Mouse (Mus musculus): ENCODE results near the gene Pir. TPM values are rescaled to one million over a fixed set of nuclear protein-coding genes. Genes with fewer than 3 reads are reported as not detected.
A peak's percentile ranks its signal among the peaks of the same experiment; 100 is the strongest.

The Pir gene
- total RNA-seq, 4 experiments from 2014 or later: 4.8 to 11.3 (median 6.8) TPM

- DNase-seq: no peak
These were observed 69.4 kb downstream of the Pir start for GRCm38 (mm10) chrX:164338591-164338990.

GRCm38 (mm10) chrX:164345359-164345938 is 76.3 kb downstream of the Pir start:
- DNase-seq: no peak

- no peak for DNase-seq
These were observed 79.8 kb downstream of the Pir start for GRCm38 (mm10) chrX:164348937-164349336.

- no peak for DNase-seq
These were observed 96.1 kb downstream of the Pir start for GRCm38 (mm10) chrX:164365153-164365865.

DNA sequence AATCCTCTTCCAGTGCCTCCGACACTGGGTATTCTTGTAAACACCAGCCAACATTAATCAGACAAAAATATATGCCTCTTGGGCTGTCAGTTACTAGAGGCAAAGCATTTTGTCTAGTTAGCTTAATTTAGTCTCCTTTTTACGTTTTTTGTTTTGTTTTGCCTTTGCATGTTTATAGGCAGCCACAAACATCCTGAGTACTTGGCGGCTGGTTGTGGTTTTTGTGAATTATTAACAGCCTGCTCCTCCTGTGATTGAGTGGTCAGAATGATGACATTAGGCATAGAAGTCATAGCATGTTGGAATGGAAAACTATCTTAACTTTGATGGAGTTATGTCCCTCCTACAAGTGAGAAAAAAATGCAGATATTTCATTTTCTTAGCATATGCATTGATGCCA is 101.4 kb downstream of the Pir start:
- DNase-seq: no peak

DNA sequence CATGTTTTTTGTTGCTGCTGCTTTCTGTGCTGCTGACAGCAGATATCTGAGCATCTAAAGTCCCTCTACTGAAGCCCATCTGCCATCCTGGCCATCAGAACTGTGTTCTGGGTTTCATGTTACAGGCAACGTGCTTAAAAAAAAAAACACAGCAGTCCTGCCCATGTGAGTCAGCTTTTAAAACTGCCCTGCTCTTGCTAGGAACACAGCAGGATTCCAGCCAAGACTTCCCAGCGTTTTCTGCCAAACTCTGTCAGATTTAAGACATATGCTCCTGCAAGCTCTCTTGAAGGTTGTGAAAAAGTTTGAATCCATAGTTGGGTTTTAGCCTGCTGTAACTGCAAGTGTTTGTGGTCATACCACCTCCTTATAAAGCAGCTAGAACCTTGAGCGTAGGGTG is 103.9 kb downstream of the Pir start, which contains the start of gene Vegfd:
Vegfd (plus strand) TSS at position 298 of the 400 bp plus-strand sequence.
- peak; percentile 54 for DNase-seq

- DNase-seq: no peak
These were observed 105.4 kb downstream of the Pir start for GRCm38 (mm10) chrX:164374586-164374985.

DNA sequence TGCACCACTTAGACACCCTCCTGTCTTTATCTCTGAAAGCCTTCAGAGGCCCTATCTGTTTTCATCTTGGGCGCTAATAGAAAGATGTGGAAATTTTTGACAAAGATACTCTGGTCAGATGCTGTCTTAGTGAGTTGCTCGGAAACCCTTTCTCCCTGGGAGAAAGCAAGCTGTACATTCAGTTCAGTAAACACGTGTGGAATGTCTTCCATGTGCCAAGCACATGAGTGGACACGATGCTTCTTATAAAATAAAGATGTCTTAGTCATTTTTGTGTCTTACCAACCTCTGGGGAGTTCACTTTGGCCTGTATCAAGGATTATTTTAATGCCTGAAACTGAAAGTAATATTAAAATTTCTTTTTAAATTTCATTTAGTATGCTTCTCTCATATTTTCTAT is 110.5 kb downstream of the Pir start:
- no peak for DNase-seq

DNA sequence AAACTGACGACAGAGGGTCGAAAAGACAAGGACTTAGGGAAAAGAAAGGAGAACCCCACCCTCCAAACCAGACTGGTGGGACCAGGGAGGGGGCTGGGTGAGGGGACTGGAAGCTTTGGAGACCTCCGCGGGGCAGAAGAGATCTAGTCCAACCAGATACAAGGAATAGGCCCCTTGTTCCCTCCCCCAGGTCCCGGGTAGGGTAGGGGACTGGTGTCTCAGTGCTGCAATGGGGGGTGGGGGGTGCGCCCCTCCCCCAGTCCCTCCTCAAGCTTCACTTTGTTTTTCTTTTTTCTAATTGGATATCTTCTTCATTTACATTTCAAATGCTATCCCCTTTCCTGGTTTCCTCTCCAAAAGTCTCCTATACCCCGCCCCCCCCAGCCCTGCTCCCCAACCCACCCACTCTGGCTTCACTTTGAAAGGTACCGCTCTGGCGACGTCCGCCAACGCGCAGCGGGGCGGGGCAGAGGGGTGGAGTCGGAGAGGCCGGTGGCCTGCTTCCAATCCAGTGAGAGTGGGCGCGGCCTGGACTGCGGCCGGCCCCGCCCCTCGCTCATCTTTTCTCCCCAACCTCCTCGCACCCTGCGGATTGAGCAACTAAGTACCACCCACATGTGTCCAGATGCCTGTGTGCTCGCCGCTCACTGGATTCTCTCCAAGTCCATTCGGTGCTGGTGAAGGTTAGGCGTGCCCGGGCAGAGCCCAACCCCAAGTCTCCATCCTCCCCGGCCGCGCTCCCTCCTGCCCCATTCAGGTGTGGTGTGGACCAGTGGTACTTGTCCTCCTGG is 112.6 kb downstream of the Pir start:
- peak; percentile 79 for DNase-seq

DNA sequence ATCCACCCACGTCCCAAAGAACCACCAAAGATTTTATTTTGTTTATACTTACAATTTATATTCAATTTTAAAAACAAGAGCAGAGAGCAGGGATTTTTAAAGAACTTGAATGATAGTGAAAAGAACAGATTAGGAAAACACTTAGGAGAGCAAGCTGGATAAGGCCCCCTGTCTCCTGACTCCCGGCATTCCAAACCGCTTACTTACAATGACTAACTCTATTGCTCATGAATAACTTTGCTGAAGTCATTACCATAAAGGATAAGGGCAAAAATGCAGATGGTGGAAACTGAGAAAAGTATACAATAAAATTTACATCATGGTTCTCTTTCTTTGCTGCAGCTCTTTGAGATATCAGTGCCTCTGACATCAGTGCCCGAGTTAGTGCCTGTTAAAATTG is 124.9 kb downstream of the Pir start:
- no peak for DNase-seq

- no peak for DNase-seq
These were observed 129.3 kb downstream of the Pir start for GRCm38 (mm10) chrX:164398456-164398855.

- no peak for DNase-seq
These were observed 136.0 kb downstream of the Pir start for GRCm38 (mm10) chrX:164405080-164405649.

GRCm38 (mm10) chrX:164406133-164407022 is 137.2 kb downstream of the Pir start:
- DNase-seq: no peak

- DNase-seq: no peak
These were observed 139.2 kb downstream of the Pir start for GRCm38 (mm10) chrX:164408301-164408927.

GRCm38 (mm10) chrX:164410562-164410961 is 141.4 kb downstream of the Pir start:
- DNase-seq: no peak

- DNase-seq: no peak
These were observed 147.6 kb downstream of the Pir start for GRCm38 (mm10) chrX:164416803-164417202.

DNA sequence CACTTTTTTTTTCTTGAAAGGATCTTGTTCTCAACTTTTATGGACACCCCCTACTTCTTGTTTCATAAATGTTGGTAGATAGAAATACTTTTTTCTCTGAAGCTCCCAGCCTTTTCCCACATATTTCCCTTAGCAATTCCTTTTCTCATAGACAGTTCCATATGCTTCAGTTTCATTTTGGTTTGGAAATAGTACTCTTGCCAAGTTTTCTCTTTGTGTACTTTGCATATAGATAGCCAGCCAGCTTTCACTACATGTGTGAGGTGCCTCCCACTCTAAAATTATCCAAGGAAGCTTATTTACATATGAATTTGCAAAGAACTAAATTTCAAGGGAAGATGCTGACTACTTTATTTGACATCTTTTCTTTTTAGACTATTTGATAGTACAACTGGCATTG is 148.8 kb downstream of the Pir start:
- no peak for DNase-seq

- DNase-seq: peak; percentile 93
These were observed 150.3 kb downstream of the Pir start, which contains the start of gene Piga for GRCm38 (mm10) chrX:164419471-164419939. Piga (plus strand) TSS chrX:164419787.

DNA sequence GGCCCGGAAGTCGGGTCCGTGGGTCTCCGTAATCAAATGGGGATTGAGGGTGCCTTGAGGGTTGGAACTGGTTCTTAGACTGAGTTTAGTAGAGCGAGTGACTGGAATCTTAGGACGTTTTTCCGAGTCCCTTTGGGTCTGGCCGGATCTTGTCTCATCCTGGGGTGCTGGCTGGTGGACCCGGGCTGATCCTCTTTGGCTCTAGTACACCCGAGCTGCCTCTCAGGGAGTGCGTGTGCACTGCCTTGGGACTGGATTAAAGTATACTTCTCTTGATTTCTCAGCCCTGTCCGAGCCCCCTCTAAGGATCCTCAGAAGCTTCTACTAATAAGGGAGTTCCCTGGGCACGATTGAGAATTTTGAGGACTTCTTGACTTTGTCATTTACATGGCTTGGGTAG is 150.8 kb downstream of the Pir start:
- DNase-seq: no peak

DNA sequence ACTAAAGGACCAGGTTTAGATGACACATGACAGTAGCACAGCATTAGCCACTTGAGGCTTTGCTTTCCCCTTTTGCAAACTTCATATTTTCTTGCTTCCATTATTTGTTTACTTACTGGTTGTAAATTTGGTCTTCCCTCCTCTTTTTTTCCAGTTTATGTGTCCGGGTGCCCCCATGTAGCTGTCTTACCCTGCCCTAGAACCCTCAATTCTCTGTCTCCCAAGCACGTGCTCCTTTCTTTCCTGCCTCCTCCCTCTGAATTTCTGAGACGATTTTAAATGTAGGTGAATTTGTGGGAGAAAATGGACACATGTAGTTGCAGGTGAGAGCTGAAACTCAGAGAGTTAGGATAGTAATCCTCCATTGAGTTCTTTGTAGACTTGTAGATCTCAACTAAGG is 151.3 kb downstream of the Pir start:
- DNase-seq: no peak

Data from adrenal gland, adult 8-10 months (tissue).